Mouse (Mus musculus) midbrain, embryonic 14.5 days (tissue): ENCODE measurements at regions not wholly inside any gene's neighbourhood (a gene's known extent, or its start where the extent isn't known, plus 50 kb on each side); places are given as distances from the start of the nearest gene placed in this dataset.

Experiments
- ATAC-seq: fragments of 200-750 bp; cut with Nextera tagmentation; 2 replicates; pipeline ENCODE4 v1.8.0; 2017; ENCODE audit warnings: moderate number of reproducible peaks, moderate library complexity; ENCODE audit not compliant: low FRiP score, low TSS enrichment
- DNase-seq: peaks from one replicate; pipeline ENCODE4 v3.0.0-alpha.2; 2015
- H3K27ac ChIP-seq: fragments of 300-500 bp; sonication (generic); replicated peaks from 2 replicates; pipeline ENCODE4 v1.5.1; 2014; ENCODE audit warnings: mild to moderate bottlenecking, low read depth, low read length, moderate library complexity
- H3K27me3 ChIP-seq: fragments of 300-500 bp; sonication (generic); 2 replicates; pipeline ENCODE4 v1.6.1; 2014; ENCODE audit warnings: low read length, control low read depth, mixed read lengths; ENCODE audit not compliant: control insufficient read depth, insufficient read depth
- H3K36me3 ChIP-seq: fragments of 300-500 bp; sonication (generic); 2 replicates; pipeline ENCODE4 v1.6.1; 2014; ENCODE audit warnings: low read length, control low read depth; ENCODE audit not compliant: control insufficient read depth, insufficient read depth
- H3K4me1 ChIP-seq: fragments of 300-500 bp; sonication (generic); 2 replicates; pipeline ENCODE4 v1.6.1; 2014; ENCODE audit warnings: mild to moderate bottlenecking, antibody characterized with exemption, low read length, control low read depth; ENCODE audit not compliant: control insufficient read depth, insufficient read depth
- H3K4me2 ChIP-seq: fragments of 300-500 bp; sonication (generic); 2 replicates; pipeline ENCODE4 v1.6.1; 2014; ENCODE audit warnings: mild to moderate bottlenecking, low read length, moderate library complexity
- H3K4me3 ChIP-seq: fragments of 300-500 bp; sonication (generic); replicated peaks from 2 replicates; pipeline ENCODE4 v1.5.1; 2014; ENCODE audit warnings: low read depth, low read length
- H3K9ac ChIP-seq: fragments of 300-500 bp; sonication (generic); replicated peaks from 2 replicates; pipeline ENCODE4 v1.6.1; 2014; ENCODE audit warnings: mild to moderate bottlenecking, low read length, moderate library complexity
- H3K9me3 ChIP-seq: fragments of 300-500 bp; sonication (generic); 2 replicates; pipeline ENCODE4 v1.6.1; 2016; ENCODE audit warnings: low read length, control low read depth, mixed read lengths; ENCODE audit not compliant: control insufficient read depth
- WGBS: fragments of 180-500 bp; shearing (Covaris S2); extraction: QIAGEN DNeasy Blood & Tissue Kit; methylation state at CpG from one replicate; pipeline ENCODE4 v1.1.7; 2014; 5-methylcytosine and 5-hydroxymethylcytosine counted together

DNA sequence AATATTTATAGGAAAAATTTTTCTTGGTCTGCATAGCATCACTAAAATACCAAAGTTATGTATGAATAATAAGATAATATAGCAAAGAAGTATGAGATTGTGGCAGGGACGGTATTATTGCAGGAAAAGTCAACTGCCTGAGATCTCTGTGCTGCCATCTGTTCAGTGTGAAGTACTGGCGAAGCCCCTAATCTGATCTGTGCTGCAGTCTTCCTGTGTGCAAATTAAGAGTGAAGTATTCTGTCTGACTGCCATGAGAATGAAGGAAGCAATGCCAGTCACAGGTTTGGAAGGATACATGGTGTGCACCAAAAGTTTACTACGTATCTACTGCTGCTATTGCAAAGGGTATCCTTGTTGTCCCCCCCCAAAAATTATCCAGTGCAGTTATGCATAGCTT lies 501.5 kb downstream of the Rab28 start:
- WGBS, result 88% methylated on average over 3 of the region's 3 CpGs
- Histone ChIP-seq H3K27me3 (no peaks in the 10 kb centered on the region), H3K4me3 (no peak overlapping the region), H3K4me1 (no peaks in the 10 kb centered on the region), H3K4me2 (no peak overlapping the region), H3K36me3 (no peaks in the 10 kb centered on the region), H3K9ac (no peak overlapping the region), H3K27ac (no peak overlapping the region), H3K9me3 (no peaks in the 10 kb centered on the region)
- ATAC-seq (no peak), DNase-seq (no peak)

DNA sequence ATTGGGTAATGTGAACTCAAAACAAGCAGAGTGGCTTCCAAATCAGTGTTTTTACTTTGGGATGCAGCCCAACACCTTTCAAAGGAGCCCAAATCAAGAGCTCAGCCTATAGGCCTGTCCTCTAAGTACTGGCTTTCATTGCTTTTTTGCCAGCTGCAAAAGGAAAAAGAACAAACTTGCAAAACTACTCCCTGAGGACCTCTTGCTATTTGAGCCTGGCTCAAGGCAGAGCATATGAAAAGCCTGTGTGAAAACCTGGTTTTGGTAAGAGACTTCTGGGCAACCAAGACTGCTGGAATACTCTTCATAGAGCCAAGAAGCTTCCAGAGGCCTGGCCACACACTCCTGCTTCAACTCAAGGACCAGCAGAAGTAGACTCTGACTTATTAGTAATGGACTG lies 503.5 kb downstream of the Rab28 start:
- H3K27me3 ChIP-seq, result no peaks in the 10 kb centered on the region
- no peaks in the 10 kb centered on the region for H3K4me1 ChIP-seq
- no peaks in the 10 kb centered on the region for H3K9me3 ChIP-seq
- DNase-seq (no peak), ATAC-seq (no peak)
- H3K27ac ChIP-seq, result no peak overlapping the region
- no peak overlapping the region for H3K4me2 ChIP-seq
- H3K4me3 ChIP-seq, result no peak overlapping the region
- no peak overlapping the region for H3K9ac ChIP-seq
- H3K36me3 ChIP-seq, result no peaks in the 10 kb centered on the region

- ATAC-seq (no peak), DNase-seq (no peak)
- H3K9me3 ChIP-seq, result no peaks in the 10 kb centered on the region
- no peaks in the 10 kb centered on the region for H3K36me3 ChIP-seq
- no peak overlapping the region for H3K4me3 ChIP-seq
- no peaks in the 10 kb centered on the region for H3K4me1 ChIP-seq
- H3K27ac ChIP-seq, result no peak overlapping the region
- H3K27me3 ChIP-seq, result no peaks in the 10 kb centered on the region
- 86% methylated on average over 5 of the region's 5 CpGs for WGBS
- no peak overlapping the region for H3K9ac ChIP-seq
- no peak overlapping the region for H3K4me2 ChIP-seq
Measured at GRCm38 (mm10) chr5:41187193-41187592, 520.8 kb downstream of the Rab28 start.

GRCm38 (mm10) chr5:41177220-41177619 lies 530.7 kb downstream of the Rab28 start:
- Histone ChIP-seq H3K4me3 (no peak overlapping the region), H3K36me3 (no peaks in the 10 kb centered on the region), H3K4me2 (no peak overlapping the region), H3K9ac (no peak overlapping the region), H3K4me1 (no peaks in the 10 kb centered on the region), H3K9me3 (no peaks in the 10 kb centered on the region), H3K27ac (no peak overlapping the region), H3K27me3 (no peaks in the 10 kb centered on the region)
- ATAC-seq (no peak), DNase-seq (no peak)
- WGBS, result 93% methylated on average over 3 of the region's 3 CpGs

- Histone ChIP-seq H3K27ac (no peak overlapping the region), H3K4me2 (no peak overlapping the region), H3K9me3 (no peaks in the 10 kb centered on the region), H3K36me3 (no peaks in the 10 kb centered on the region), H3K4me3 (no peak overlapping the region), H3K9ac (no peak overlapping the region), H3K27me3 (no peaks in the 10 kb centered on the region), H3K4me1 (no peaks in the 10 kb centered on the region)
- 68% methylated on average over 14 of the region's 14 CpGs for WGBS
- ATAC-seq (no peak), DNase-seq (no peak)
Measured at GRCm38 (mm10) chr5:41165870-41166626, 541.9 kb downstream of the Rab28 start.

DNA sequence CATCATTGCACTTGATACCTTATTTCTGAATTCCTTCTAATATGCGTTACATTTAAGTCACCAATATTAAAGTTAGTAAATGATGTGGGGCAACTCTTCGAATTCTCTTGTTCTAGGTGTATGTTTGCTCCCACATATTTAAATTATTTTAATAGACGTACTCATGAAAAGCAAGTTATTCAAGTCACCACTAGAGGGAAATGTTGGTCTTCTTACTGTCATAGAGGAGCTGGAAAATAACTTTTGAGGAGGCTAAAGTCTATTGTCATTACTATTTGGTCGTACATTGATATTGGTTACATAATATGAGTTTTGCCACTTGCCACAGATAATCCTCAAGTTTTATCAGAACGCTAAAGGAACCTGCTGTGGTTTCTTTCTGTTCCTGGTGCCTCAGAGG lies 582.9 kb downstream of the Rab28 start:
- Histone ChIP-seq H3K4me1 (no peaks in the 10 kb centered on the region), H3K4me3 (no peak overlapping the region), H3K27me3 (no peaks in the 10 kb centered on the region), H3K4me2 (no peak overlapping the region), H3K9ac (no peak overlapping the region), H3K36me3 (no peaks in the 10 kb centered on the region), H3K27ac (no peak overlapping the region), H3K9me3 (no peaks in the 10 kb centered on the region)
- ATAC-seq, result no peak; the same call in 1 of the 2 replicates
- 26% methylated on average over 5 of the region's 5 CpGs for WGBS
- DNase-seq, result peak; percentile 87

DNA sequence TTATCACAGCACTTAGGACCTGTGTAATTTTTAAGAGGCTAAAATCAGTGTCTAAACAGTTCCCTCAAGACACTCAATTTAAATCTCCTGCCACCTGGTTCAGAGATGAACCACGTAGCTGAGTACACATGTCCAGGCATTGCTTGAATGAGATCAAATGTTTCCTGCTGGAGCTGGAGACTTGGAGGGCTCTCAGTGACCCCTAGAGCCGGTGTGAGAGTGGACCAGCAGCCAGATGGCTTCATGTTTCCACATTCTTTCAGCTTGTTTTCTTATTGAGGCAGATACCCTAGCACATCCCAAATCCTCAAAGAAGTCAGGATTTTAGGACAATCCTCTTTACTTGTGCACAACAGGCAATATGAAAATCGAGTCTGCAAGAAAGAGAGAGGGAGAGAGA lies 590.3 kb downstream of the Rab28 start:
- H3K27ac ChIP-seq, result no peak overlapping the region
- H3K27me3 ChIP-seq, result no peaks in the 10 kb centered on the region
- WGBS, result 64% methylated on average over 3 of the region's 3 CpGs
- H3K4me2 ChIP-seq, result no peak overlapping the region
- no peaks in the 10 kb centered on the region for H3K4me1 ChIP-seq
- no peak for ATAC-seq
- H3K9me3 ChIP-seq, result no peaks in the 10 kb centered on the region
- DNase-seq, result no peak
- no peaks in the 10 kb centered on the region for H3K36me3 ChIP-seq
- H3K4me3 ChIP-seq, result no peak overlapping the region
- H3K9ac ChIP-seq, result no peak overlapping the region

DNA sequence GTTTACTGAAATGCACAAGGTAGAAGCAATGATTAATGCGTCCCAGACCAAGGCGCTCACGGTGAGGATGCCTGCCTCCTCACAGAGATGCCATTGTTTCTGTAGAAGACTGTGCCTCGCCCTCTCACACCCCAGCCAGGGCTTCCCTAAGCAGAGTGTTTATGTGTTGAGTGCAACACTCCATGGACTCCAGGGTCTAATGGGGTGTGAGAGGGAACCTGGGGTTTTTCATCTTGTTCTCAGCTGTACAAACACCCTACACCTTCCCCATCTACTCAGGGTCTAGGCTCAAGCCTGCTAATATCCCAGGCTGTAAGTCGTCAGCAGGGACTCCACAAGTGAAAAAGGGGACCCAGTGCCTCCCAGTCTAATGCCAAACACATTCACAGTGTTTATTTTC lies 620.2 kb downstream of the Rab28 start:
- 61% methylated on average over 5 of the region's 5 CpGs for WGBS
- no peak for DNase-seq

GRCm38 (mm10) chr5:41076412-41076811 lies 631.5 kb downstream of the Rab28 start:
- Histone ChIP-seq H3K4me3 (no peak overlapping the region), H3K4me1 (no peaks in the 10 kb centered on the region), H3K36me3 (no peaks in the 10 kb centered on the region), H3K9me3 (no peaks in the 10 kb centered on the region), H3K4me2 (no peak overlapping the region), H3K27me3 (no peaks in the 10 kb centered on the region), H3K9ac (no peak overlapping the region), H3K27ac (no peak overlapping the region)
- 78% methylated on average over 2 of the region's 2 CpGs for WGBS
- no peak for ATAC-seq
- DNase-seq, result no peak

More for the DNA sequence above, 620.2 kb downstream of the Rab28 start:
- no peak for ATAC-seq
- no peak overlapping the region for H3K27ac ChIP-seq
- H3K9ac ChIP-seq, result no peak overlapping the region
- no peaks in the 10 kb centered on the region for H3K4me1 ChIP-seq
- H3K9me3 ChIP-seq, result no peaks in the 10 kb centered on the region
- no peak overlapping the region for H3K4me3 ChIP-seq
- no peak overlapping the region for H3K4me2 ChIP-seq
- H3K27me3 ChIP-seq, result no peaks in the 10 kb centered on the region
- no peaks in the 10 kb centered on the region for H3K36me3 ChIP-seq
